Mouse (Mus musculus): ENCODE measurements around the gene Kctd20. TPM values are rescaled to one million over a fixed set of nuclear protein-coding genes. Genes with fewer than 3 reads are reported as not detected.

Kctd20 gene
- polyA plus RNA-seq (2015; fragmentation: Nextera tagmentation; extraction: Ambion mirVana), result 45.0 and 47.1 TPM in 2 replicates

DNA sequence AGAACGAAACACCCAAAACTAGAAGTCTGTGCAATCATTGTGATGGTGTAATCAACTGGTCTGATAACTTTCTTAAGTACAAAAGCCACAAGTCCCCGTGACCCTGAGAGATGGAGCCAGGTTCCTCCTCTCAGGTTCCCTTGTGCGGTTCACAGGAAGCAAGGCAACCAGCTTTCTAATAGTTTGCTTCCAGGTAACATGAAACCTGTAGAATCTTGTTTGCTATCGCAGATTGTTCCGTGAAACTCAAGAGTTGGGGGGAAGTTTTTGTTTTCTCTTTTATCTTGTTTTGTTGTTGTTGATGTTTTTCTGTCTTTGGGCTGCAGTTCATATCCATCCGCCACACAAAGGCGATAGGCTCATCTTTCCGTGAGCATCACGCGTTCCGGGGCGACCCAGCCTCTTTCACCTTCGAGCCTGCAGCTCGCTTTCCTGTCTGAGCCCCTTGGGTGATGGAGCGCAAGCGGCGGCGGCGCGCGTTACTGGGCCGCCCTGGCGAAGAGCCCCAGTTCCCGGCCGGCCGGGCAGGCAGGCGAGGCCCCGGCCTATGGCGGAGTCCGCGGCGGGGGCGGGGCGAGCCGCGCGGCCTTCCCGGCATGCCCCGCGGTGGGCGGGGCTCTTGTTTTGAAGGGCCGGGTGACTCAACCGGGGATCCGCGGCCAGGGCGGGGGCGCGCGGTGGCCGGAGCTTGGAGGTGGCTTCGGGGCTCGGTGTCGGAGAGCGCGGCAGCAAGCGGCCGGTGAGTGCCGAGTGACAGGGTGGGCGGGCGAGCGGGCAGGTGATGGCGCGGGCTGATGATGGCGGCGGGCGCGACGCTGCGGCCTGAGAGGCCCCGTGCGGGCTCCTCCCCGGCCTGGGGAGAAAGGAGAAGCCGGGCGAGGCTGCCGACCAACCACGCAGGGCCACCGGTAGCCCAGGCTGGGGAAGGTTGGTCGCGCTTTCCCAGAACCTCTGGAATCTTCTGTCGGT lies at the start of gene Kctd20:
Gene Kctd20 (plus strand): TSS at position 120 of the 969 bp plus-strand sequence.

DNA sequence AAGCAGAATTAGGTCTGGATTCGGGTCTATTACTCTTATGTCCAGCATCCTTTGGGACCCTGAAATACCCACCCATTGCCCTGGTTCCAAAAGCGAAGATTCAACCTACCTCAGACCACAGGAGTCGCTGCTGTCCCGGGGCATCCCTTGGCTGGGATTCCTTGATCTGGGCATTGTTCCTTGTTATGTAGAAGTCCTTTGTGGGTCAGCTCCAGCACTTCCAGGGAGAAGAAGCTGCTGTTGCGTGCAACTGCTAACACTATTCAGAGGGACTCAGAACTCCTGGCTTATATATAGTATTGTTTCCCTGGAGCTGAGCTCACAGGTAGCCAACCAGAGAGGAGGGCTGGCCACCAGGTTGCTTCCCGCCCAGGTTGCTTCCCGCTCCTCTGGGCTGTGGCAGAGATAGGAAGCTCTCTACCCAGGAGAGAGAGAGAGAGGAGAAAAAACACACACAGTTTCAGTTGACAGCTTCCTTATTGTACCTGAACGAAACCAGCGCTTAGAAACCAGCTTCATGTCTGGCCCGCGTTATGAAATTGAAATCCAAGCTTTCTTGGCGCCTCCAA lies 36.6 kb upstream of the Kctd20 start, which contains the start of gene 4930539E08Rik:
Gene 4930539E08Rik (minus strand): TSS at position 265 of the 569 bp plus-strand sequence.

DNA sequence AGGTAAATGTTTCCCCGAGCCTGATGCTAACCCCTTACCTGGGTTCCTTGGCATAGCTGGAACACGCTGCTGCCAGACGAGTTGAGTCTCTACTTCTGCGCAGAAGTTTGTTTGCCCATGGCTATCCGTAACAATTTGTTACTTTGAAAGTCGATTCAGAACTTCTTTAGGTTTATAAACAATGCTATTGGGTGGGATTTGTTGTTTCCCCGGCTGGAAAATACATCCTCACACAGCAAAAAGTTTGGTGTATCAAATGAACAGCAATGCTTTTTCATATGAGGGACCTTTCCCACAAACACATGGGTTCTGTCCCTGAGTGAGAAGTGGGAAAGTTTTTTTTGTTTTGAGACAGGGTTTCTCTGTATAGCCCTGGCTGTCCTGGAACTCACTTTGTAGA lies 8.0 kb upstream of the Kctd20 start, which contains the start of gene Pxt1:
Gene Pxt1 (minus strand): TSS at position 101 of the 400 bp plus-strand sequence.

DNA sequence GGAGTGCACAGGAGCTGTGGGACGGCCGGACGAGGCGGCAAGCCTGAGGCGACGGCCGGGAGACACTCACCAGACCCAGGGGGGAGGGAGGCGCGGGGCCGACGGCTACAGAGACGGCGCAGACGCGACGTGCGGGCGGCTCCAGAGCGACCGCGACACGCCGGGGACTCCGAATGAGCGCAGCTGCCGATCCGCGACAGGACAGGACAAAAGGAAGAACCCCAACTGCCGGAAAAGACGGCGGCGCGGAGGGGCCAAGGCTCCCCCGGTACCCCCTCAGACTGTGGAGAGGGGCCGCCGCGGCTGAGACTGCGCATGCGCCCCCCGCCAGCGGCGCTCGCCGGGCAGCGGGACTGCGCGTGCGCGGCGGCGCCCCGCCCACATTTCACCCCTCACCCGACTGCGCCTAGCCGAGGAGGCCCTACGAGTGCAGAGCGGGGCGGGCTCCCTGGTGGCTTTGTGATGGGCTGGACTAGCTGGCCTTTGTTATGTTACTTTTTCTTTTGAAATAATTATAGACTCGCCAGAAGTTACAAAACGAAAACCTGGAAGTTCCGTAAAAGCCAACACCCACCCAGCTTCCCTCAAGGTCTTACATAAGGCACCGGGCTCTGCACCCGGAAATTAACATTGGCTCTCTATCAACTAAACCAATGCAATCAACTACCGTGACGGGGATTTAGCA lies 56.0 kb downstream of the Kctd20 start, which contains the start of gene Stk38:
Gene Stk38 (minus strand): TSS at position 355 of the 685 bp plus-strand sequence.

Other genes with a start within 250 kb of the Kctd20 start
- gene AC170998.1, start 225.9 kb upstream of the Kctd20 start, polyA plus RNA-seq (2015; fragmentation: Nextera tagmentation; extraction: Ambion mirVana), result 1.1 and 1.6 TPM in 2 replicates
- gene Mapk13, start 182.7 kb upstream of the Kctd20 start, polyA plus RNA-seq (2015; fragmentation: Nextera tagmentation; extraction: Ambion mirVana), result 82.7 and 217 TPM in 2 replicates
- 7.8 and 13.0 TPM in 2 replicates for gene Brpf3, start 150.9 kb upstream of the Kctd20 start, polyA plus RNA-seq (2015; fragmentation: Nextera tagmentation; extraction: Ambion mirVana)
- gene Pnpla1, start 93.5 kb upstream of the Kctd20 start, polyA plus RNA-seq (2015; fragmentation: Nextera tagmentation; extraction: Ambion mirVana), result 0.05 and 0.21 TPM in 2 replicates
- gene 4930539E08Rik, start 36.6 kb upstream of the Kctd20 start, polyA plus RNA-seq (2015; fragmentation: Nextera tagmentation; extraction: Ambion mirVana), result 0.04 and 0.13 TPM in 2 replicates
- 0.17 and 0.18 TPM in 2 replicates for gene Pxt1, start 8.1 kb upstream of the Kctd20 start, polyA plus RNA-seq (2015; fragmentation: Nextera tagmentation; extraction: Ambion mirVana)
- gene Stk38, start 56.0 kb downstream of the Kctd20 start, polyA plus RNA-seq (2015; fragmentation: Nextera tagmentation; extraction: Ambion mirVana), result 49.9 and 60.7 TPM in 2 replicates
- 299 and 319 TPM in 2 replicates for gene Srsf3, start 80.7 kb downstream of the Kctd20 start, polyA plus RNA-seq (2015; fragmentation: Nextera tagmentation; extraction: Ambion mirVana)
- 44.8 and 45.2 TPM in 2 replicates for gene Cdkn1a, start 139.0 kb downstream of the Kctd20 start, polyA plus RNA-seq (2015; fragmentation: Nextera tagmentation; extraction: Ambion mirVana)
- gene Rab44, start 162.2 kb downstream of the Kctd20 start, polyA plus RNA-seq (2015; fragmentation: Nextera tagmentation; extraction: Ambion mirVana), result 0.81 and 1.2 TPM in 2 replicates

Data from adrenal gland, postnatal 0 days (tissue).